Comparison of ENCODE assay signal across 10 mouse cellular contexts in genomic region chr14:20158727-20159681, GRCm38 (mm10). TPM values are rescaled to one million over a fixed set of nuclear protein-coding genes. Genes with fewer than 3 reads are reported as not detected.
A peak's percentile ranks its signal among the peaks of the same experiment; 100 is the strongest.
DNase-seq lines count a peak whose midpoint lies in the region; ATAC-seq and TF ChIP-seq lines count a peak whose summit lies in the region.
"Had no signal": no experiment of that assay in that cellular context is flagged by ENCODE, and none has a peak within 500 bp of the region (broad histone marks: within the 10 kb centered on the region; RNA-seq: fewer than 3 reads in every experiment).

No protein-coding gene starts in this region.

- TF ChIP-seq CTCF in cerebellum, adult 2 months (IDR thresholded peaks at IDR 0.05; ENCODE audit: borderline replicate concordance, insufficient read depth, low read depth, low read length): no peak

- no peaks in the 10 kb centered on the region; the same call in 1 of the 2 replicates for H3K27me3 ChIP-seq in heart, embryonic 12.5 days (replicated peaks)
- no peaks in the 10 kb centered on the region for H3K27me3 ChIP-seq in cerebellum, adult 2 months (ENCODE audit: control insufficient read depth, insufficient read depth, low read length)
- H3K27me3 ChIP-seq: liver, embryonic 13.5 days had no signal

- peaks cover 27% of the 10 kb centered on the region; the same call in 1 of the 2 replicates for H3K4me1 ChIP-seq in heart, embryonic 12.5 days (replicated peaks)
- no peaks in the 10 kb centered on the region for H3K4me1 ChIP-seq in cerebellum, adult 2 months (ENCODE audit: control insufficient read depth, insufficient read depth, low read length)

- WGBS in heart, embryonic 12.5 days: 61% methylated on average over 8 of the region's 8 CpGs
- 31% methylated on average over 8 of the region's 8 CpGs for WGBS in cerebellum, adult 2 months

- no peak for TF ChIP-seq POLR2A in cerebellum, adult 2 months (IDR thresholded peaks at IDR 0.05; ENCODE audit: borderline replicate concordance, insufficient read depth, low read length)

- H3K4me2 ChIP-seq in heart, embryonic 12.5 days: no peak overlapping the region
- H3K4me2 ChIP-seq: liver, embryonic 13.5 days had no signal

- H3K27ac ChIP-seq in heart, embryonic 12.5 days (ENCODE audit: poor library complexity, severe bottlenecking): no peak overlapping the region
- no peak overlapping the region for H3K27ac ChIP-seq in cerebellum, adult 2 months (ENCODE audit: insufficient read depth, low read length)
- H3K27ac ChIP-seq: liver, embryonic 13.5 days had no signal

- no peak overlapping the region for H3K9ac ChIP-seq in heart, embryonic 12.5 days
- H3K9ac ChIP-seq: liver, embryonic 13.5 days had no signal

- H3K36me3 ChIP-seq in heart, embryonic 12.5 days: no peaks in the 10 kb centered on the region

- no peak for DNase-seq in heart, adult 18-20 months
- peak; percentile 13 for DNase-seq in retina, embryonic 14.5 days (ENCODE audit: low spot score)
- DNase-seq in retina, postnatal 1 day: no peak
- DNase-seq in kidney, postnatal 14 days: peak; percentile 73
- DNase-seq in yolk sac, embryonic 10.5 days (ENCODE audit: low spot score): peak; percentile 71
- DNase-seq in thymus, postnatal 25 days: no peak
- no peak for DNase-seq in cerebellum, adult 2 months
- DNase-seq: adrenal gland, postnatal 10 days; liver, embryonic 13.5 days had no signal

- ATAC-seq in heart, embryonic 12.5 days (ENCODE audit: insufficient number of reproducible peaks, low FRiP score): 0 out of 2 replicates have a peak, but pooled peaks have one; percentile 24

- no peak overlapping the region for H3K4me3 ChIP-seq in heart, embryonic 12.5 days
- no peak overlapping the region for H3K4me3 ChIP-seq in cerebellum, adult 2 months (replicated peaks; ENCODE audit: insufficient read depth, low read depth, low read length)
- H3K4me3 ChIP-seq: liver, embryonic 13.5 days had no signal

- H3K9me3 ChIP-seq in heart, embryonic 12.5 days (replicated peaks): no peaks in the 10 kb centered on the region
- H3K9me3 ChIP-seq: liver, embryonic 13.5 days had no signal

RNA-seq across cellular contexts. Expression of gene Saysd1, which starts 20.7 kb away (rescaled TPM):
- 7.3 and 7.9 TPM in 2 replicates for polyA plus RNA-seq in heart, embryonic 12.5 days (2016; fragmentation: Nextera tagmentation; extraction: Ambion mirVana)
- 1 to 10 TPM; 3.5 to 3.6 TPM for total RNA-seq in heart, adult 18-20 months (2021)
- 7.5 and 7.8 TPM in 2 replicates for polyA plus RNA-seq in cerebellum, adult 2 months (2012; rRNA removed)

RNA-seq across cellular contexts. Expression of gene Kcnk5, which starts 22.6 kb away (rescaled TPM):
- 3.5 and 3.6 TPM in 2 replicates for polyA plus RNA-seq in heart, embryonic 12.5 days (2016; fragmentation: Nextera tagmentation; extraction: Ambion mirVana)
- total RNA-seq in heart, adult 18-20 months (2021): under 1 TPM; 0.69 to 0.95 TPM
- polyA plus RNA-seq in cerebellum, adult 2 months (2012; rRNA removed): 0.85 and 1.1 TPM in 2 replicates

Comparison
In these comparisons a context has a peak if more than half of its experiments do, and no peak if none do; other contexts are left out.
1. DNase-seq: peak in retina, embryonic 14.5 days (single experiment), kidney, postnatal 14 days (single experiment) and yolk sac, embryonic 10.5 days (single experiment); none in heart, adult 18-20 months (0 of 2), retina, postnatal 1 day (single experiment), thymus, postnatal 25 days (single experiment) and cerebellum, adult 2 months (0 of 2).